Mouse (Mus musculus) ES-Bruce4 (cell line): ENCODE measurements around the gene 2010300C02Rik. TPM values are rescaled to one million over a fixed set of nuclear protein-coding genes. Genes with fewer than 3 reads are reported as not detected.

Source experiments
- H3K27ac ChIP-seq: 2 replicates; pipeline ENCODE4 v1.5.1; 2012; ENCODE audit warnings: low read length, inconsistent platforms; ENCODE audit not compliant: insufficient read depth
- H3K27me3 ChIP-seq: 2 replicates; pipeline ENCODE4 v1.6.1; 2012; ENCODE audit warnings: mild to moderate bottlenecking, low read length, inconsistent platforms; ENCODE audit not compliant: control insufficient read depth, poor library complexity, insufficient read depth, severe bottlenecking
- H3K36me3 ChIP-seq: 2 replicates; pipeline ENCODE4 v1.6.1; 2012; ENCODE audit warnings: inconsistent platforms, mild to moderate bottlenecking, low read length, moderate library complexity; ENCODE audit not compliant: control insufficient read depth, poor library complexity, insufficient read depth, severe bottlenecking
- H3K4me1 ChIP-seq: one replicate; pipeline ENCODE4 v1.8.1; 2011; ENCODE audit warnings: low read length; ENCODE audit not compliant: control insufficient read depth, insufficient read depth
- H3K4me3 ChIP-seq: 2 replicates; pipeline ENCODE4 v1.5.1; 2011; ENCODE audit warnings: low read depth, mild to moderate bottlenecking, low read length
- H3K9ac ChIP-seq: 2 replicates; pipeline ENCODE4 v1.6.1; 2012; ENCODE audit warnings: low read depth, mild to moderate bottlenecking, inconsistent platforms; ENCODE audit not compliant: poor library complexity, severe bottlenecking
- H3K9me3 ChIP-seq: replicated peaks from 2 replicates; pipeline ENCODE4 v1.6.1; 2012; ENCODE audit warnings: mild to moderate bottlenecking, low read length, inconsistent platforms; ENCODE audit not compliant: control insufficient read depth, poor library complexity, insufficient read depth, severe bottlenecking
- CTCF ChIP-seq: IDR thresholded peaks from one replicate; pipeline ENCODE4 v1.8.1; 2011; ENCODE audit warnings: low read depth, low read length
- EP300 ChIP-seq: IDR thresholded peaks from 2 replicates; pipeline ENCODE4 v1.6.1; 2011; ENCODE audit warnings: low read depth, low read length; ENCODE audit not compliant: insufficient read depth
- POLR2A ChIP-seq: IDR thresholded peaks from one replicate; pipeline ENCODE4 v1.8.1; 2011; ENCODE audit warnings: low read length; ENCODE audit not compliant: insufficient read depth
- polyA plus RNA-seq: library from polyadenylated mRNA; stranded (reverse); fragments of >200 nt; gene quantifications from 2 replicates; pipeline ENCODE4 v1.2.4, GENCODE M21; 2011; ENCODE audit warnings: low read depth; ENCODE audit not compliant: missing spikeins, insufficient read depth, insufficient read length

The 2010300C02Rik gene
- polyA plus RNA-seq, 1 experiment: 0.70 TPM

DNA sequence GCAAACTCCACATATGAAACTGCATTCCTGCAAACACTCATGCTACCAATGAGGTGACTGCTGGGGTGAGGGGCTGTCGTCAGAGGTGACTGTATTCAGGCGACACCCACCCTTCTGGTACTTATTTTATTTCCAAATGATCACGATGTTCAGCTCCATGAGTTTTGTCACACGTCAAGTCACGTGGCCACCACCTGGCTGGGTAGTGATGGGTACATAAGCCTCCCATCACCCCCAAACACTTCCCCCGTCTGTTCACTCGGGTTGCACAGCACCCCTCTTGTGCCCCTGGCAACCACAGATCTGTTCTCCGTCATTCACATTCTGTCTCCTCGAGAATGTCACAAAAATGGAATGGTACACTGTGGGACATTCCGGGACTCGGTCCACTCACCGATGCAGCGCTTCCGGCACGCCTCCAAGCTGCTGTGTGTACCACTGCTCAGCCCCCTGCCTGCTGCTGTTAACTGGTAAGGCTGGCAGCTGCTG, 32.9 kb downstream of the 2010300C02Rik start:
- H3K9ac ChIP-seq: no peak overlapping the region
- no peaks in the 10 kb centered on the region for H3K4me1 ChIP-seq
- no peak overlapping the region for H3K4me3 ChIP-seq
- no peak overlapping the region for H3K27ac ChIP-seq
- no peaks in the 10 kb centered on the region for H3K27me3 ChIP-seq
- H3K9me3 ChIP-seq: no peaks in the 10 kb centered on the region
- no peak for TF ChIP-seq CTCF
- no peak for TF ChIP-seq POLR2A
- no peak for TF ChIP-seq EP300
- H3K36me3 ChIP-seq: no peaks in the 10 kb centered on the region

DNA sequence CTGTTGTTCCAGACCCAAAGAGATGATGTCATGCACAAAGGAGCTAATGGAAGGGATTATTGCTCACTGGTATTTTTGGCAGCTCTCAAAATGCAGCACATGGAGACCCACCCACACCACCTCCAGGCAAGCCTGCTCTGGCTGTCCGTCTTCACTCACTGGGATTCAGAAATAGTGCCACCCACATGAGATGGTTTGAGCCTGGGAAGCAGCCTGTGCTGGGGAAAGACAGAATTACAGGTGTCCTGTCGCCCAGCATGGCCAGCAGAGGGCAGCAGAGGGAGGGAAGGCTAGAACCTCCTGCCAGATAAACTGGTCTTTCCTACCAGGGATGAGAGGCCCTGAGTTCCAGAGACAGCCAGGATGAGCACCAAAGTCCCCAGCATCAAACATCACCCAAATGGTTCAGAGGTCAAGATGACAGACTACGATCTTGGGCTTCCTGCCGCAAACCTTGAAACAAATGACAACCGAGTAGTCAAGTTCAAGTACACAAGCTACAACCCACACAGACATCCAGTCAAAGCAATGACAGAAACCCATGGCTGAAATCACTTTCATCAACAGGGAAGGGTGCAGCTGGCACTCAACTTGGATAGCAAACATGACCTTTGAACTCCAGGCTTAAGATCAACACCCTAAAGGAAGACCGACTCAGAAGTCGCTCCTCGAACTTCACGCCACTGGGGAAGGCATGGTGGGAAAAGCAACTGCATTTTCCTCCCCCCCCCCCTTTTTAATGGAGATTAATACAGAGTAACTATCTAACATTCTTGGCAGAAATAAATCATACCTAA, 41.4 kb downstream of the 2010300C02Rik start:
- no peak overlapping the region for H3K27ac ChIP-seq
- no peaks in the 10 kb centered on the region for H3K4me1 ChIP-seq
- no peak overlapping the region for H3K9ac ChIP-seq
- H3K36me3 ChIP-seq: no peaks in the 10 kb centered on the region
- TF ChIP-seq EP300: no peak
- TF ChIP-seq CTCF: peak; percentile 95
- H3K4me3 ChIP-seq: no peak overlapping the region
- H3K9me3 ChIP-seq: no peaks in the 10 kb centered on the region
- no peaks in the 10 kb centered on the region for H3K27me3 ChIP-seq

DNA sequence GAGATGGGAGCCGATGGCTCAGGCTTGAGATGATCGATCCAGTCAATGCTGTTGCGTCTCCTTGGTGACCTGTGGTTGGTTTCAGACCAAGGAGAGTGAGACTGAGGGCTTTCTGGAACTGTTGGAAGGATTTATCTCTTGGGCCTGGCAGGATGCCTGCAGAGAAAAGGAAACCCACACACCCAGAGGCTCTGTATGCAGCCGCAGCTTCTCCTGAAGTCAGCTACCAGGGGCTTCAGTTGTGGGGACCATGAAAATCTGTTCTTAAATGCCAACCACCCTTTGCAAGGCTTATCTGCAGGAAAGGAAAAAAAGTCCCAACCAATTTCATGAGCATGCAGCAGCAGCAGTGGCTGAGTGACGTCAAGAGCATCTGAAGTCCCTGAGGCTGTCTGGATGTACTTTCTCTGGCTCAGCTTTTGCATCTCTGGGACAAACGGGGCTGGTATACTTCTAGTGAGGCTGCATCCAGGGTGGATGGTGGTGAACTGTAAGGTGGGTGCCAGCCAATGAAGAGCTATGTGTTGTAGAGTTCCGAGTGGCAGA, 42.8 kb downstream of the 2010300C02Rik start:
- no peak overlapping the region for H3K4me3 ChIP-seq
- H3K36me3 ChIP-seq: no peaks in the 10 kb centered on the region
- no peak overlapping the region for H3K9ac ChIP-seq
- no peaks in the 10 kb centered on the region for H3K4me1 ChIP-seq
- no peak overlapping the region for H3K27ac ChIP-seq
- no peaks in the 10 kb centered on the region for H3K27me3 ChIP-seq
- H3K9me3 ChIP-seq: no peaks in the 10 kb centered on the region
- no peak for TF ChIP-seq POLR2A

DNA sequence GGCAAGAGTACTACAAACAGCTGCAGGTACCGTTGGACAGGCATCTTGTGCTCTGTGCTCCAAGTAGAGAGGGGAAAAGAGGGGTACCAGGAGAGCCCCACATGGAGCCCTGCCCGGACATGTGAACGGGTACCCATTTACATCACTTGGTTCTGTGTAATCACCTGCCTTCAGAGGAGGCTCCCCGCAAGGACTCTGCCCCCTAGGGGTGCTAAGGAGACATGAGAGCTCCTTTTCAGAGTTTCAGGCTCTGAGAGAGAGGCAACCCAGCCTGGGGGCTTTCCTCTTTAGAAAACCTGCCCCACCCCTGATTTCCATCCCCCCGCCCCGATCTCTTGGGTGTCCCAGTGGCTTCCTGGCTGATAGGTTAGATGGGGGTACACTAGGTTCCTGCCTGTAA, 44.4 kb downstream of the 2010300C02Rik start:
- H3K9ac ChIP-seq: no peak overlapping the region
- TF ChIP-seq EP300 (0 out of 2 replicates have a peak, but pooled peaks have one; percentile 33), CTCF (peak; percentile 66), POLR2A (no peak)

DNA sequence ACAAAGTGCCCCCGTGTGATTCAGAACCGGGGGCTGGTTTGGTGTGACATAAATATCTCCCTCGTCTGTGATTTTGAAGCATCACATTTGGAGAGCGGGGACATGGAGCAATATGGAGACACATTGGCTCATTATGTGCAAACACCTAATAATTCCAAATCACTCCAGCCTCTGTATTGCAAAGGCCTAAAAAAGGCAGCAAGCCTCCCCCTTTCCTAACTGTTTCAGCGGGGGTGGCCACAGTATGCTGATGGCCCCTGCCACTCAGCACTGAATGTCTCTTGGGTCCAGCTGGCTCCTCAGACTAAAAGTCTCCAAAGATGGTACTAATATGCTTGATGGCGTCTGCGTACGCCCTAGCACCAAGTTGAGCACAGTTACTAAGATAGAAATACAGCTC, 45.6 kb downstream of the 2010300C02Rik start:
- H3K27me3 ChIP-seq: no peaks in the 10 kb centered on the region
- H3K4me1 ChIP-seq: peaks cover 2% of the 10 kb centered on the region
- no peak overlapping the region for H3K9ac ChIP-seq
- no peaks in the 10 kb centered on the region for H3K36me3 ChIP-seq
- H3K27ac ChIP-seq: no peak overlapping the region
- TF ChIP-seq EP300 (no peak), POLR2A (no peak), CTCF (no peak)
- H3K9me3 ChIP-seq: no peaks in the 10 kb centered on the region
- no peak overlapping the region for H3K4me3 ChIP-seq

More for the DNA sequence above, 44.4 kb downstream of the 2010300C02Rik start:
- Histone ChIP-seq H3K4me1 (peaks cover 2% of the 10 kb centered on the region), H3K36me3 (no peaks in the 10 kb centered on the region), H3K27ac (no peak overlapping the region), H3K4me3 (no peak overlapping the region), H3K27me3 (no peaks in the 10 kb centered on the region), H3K9me3 (no peaks in the 10 kb centered on the region)

DNA sequence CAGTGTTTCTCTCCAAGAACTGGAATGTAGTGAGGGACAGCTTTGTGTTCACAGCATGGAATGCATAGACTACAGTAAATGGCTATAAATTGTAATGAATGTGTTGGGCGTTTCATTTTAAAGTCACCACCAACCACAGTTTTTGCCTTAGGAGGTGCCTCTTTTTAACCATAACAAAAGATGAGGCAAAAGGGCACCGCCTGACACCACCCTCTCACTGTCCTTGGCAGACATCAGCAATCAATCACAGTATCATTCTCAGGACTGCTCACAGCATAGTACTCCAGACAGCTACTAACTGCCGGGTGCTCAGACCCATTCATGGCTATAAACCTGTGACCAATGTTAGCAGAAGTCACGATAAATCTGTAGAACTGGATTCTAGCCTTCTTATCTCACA, 48.6 kb downstream of the 2010300C02Rik start:
- Histone ChIP-seq H3K4me1 (peaks cover 2% of the 10 kb centered on the region), H3K27ac (no peak overlapping the region)
- TF ChIP-seq EP300 (no peak), CTCF (no peak), POLR2A (no peak)

More for the DNA sequence above, 48.6 kb downstream of the 2010300C02Rik start:
- H3K9me3 ChIP-seq: no peaks in the 10 kb centered on the region
- no peaks in the 10 kb centered on the region for H3K36me3 ChIP-seq
- H3K9ac ChIP-seq: no peak overlapping the region
- H3K27me3 ChIP-seq: no peaks in the 10 kb centered on the region
- no peak overlapping the region for H3K4me3 ChIP-seq
